Mouse (Mus musculus) ES-Bruce4 (cell line): ENCODE data around the gene Ptprk.

Experiments
- CTCF ChIP-seq: IDR thresholded peaks from one replicate; pipeline ENCODE4 v1.8.1; 2011; ENCODE audit warnings: low read depth, low read length
- POLR2A ChIP-seq: IDR thresholded peaks from one replicate; pipeline ENCODE4 v1.8.1; 2011; ENCODE audit warnings: low read length; ENCODE audit not compliant: insufficient read depth

DNA sequence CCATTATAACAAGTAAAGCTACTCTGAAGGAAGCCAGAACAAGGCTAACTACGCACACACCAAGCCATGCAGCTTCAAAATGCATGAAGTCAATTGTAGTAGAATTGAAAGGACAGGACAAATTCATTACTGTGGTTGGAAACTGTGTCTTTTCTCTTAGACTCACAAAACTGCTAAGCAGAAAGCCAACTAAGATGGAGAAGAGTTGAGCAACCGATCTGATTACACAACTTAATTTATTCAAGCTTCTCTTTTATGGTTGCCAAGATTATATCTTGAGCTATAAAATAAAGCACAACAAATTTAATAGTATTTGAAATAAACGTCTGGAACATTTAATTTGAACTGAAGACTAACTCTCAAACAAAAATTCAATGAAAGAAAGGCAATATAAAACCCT, 534.5 kb downstream of the Ptprk start:
- TF ChIP-seq POLR2A (no peak), CTCF (no peak)
